Mouse (Mus musculus) bone marrow, adult 2 months (tissue): ENCODE measurements at regions not wholly inside any gene's neighbourhood (a gene's known extent, or its start where the extent isn't known, plus 50 kb on each side); places are given as distances from the start of the nearest gene placed in this dataset.

Experiments used
- CTCF ChIP-seq: fragments of 200-500 bp; IDR thresholded peaks from 2 replicates; pipeline ENCODE4 v1.5.1; 2011; ENCODE audit warnings: low read length, control low read depth; ENCODE audit not compliant: control insufficient read depth, insufficient read depth
- POLR2A ChIP-seq: fragments of 200-500 bp; IDR thresholded peaks from 2 replicates; pipeline ENCODE4 v1.6.1; 2011; ENCODE audit warnings: low read depth, mild to moderate bottlenecking, control low read depth, low read length, borderline replicate concordance; ENCODE audit not compliant: control insufficient read depth

DNA sequence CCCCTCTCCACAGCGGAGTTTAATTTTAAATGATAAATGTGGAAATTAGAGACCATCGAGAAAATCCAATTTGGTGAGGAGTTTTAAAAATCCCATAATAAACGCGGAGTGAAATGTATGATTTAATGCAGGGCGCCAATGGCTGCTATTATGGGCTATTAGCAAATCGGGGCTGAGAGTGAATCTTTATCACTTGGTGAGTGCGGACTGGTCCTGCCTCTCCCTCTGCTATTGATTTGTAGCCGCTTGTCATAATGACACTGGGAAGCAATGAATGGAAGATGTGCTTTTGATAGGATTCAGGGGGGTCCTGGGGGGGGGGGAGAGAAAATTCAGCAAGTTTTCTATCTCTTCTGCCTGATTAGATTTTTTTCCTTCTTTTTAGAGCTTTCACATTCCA lies 279.6 kb upstream of the Pmfbp1 start:
- TF ChIP-seq CTCF = no peak
- no peak for TF ChIP-seq POLR2A
